ENCODE assay signal across 16 mouse cellular contexts in the genomic region with DNA sequence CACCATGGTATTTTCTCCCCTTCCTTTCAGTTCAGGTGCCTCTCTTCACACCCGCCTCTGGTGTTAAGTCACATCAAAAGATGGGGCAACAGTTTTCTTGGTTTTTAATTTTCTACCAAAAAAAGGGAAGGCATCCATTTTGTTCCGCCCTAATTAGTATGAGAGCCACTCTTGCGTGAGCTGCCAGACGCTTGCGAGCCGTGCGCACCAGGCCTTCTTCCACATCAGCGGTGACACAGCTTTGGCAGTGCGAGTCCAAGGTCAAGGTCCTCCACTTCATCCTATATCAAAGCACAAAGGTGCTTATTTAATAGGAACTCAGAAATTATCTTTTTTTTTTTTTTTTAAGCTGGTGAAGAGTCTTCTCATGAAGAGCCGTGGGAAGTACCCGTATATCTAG.
"Had no signal": no experiment of that assay in that cellular context is flagged by ENCODE, and none has a peak within 500 bp of the region (broad histone marks: within the 10 kb centered on the region; RNA-seq: fewer than 3 reads in every experiment).

No protein-coding gene starts in this region.

- DNase-seq: liver, postnatal 0 days; lung, adult 2 months; lung, postnatal 14 days; lung, postnatal 36 days; right cerebral cortex, postnatal 14 days; thymus, adult 2 months; thymus, postnatal 25 days; thymus, postnatal 4 days had no signal

- H3K27ac ChIP-seq: lung, embryonic 15.5 days; macrophage; midbrain, embryonic 13.5 days; midbrain, embryonic 15.5 days; neural tube, embryonic 12.5 days; stomach, embryonic 15.5 days; stomach, postnatal 0 days had no signal

- H3K4me1 ChIP-seq: lung, embryonic 15.5 days; megakaryocyte, embryonic 14.5 days; stomach, embryonic 15.5 days had no signal

- H3K4me3 ChIP-seq: lung, embryonic 15.5 days; megakaryocyte, embryonic 14.5 days; midbrain, embryonic 13.5 days; midbrain, embryonic 15.5 days; neural tube, embryonic 12.5 days; stomach, embryonic 15.5 days had no signal

- H3K36me3 ChIP-seq: lung, embryonic 15.5 days; midbrain, embryonic 13.5 days; midbrain, embryonic 15.5 days; neural tube, embryonic 12.5 days; stomach, embryonic 15.5 days had no signal

- H3K27me3 ChIP-seq: lung, embryonic 15.5 days; midbrain, embryonic 13.5 days; midbrain, embryonic 15.5 days; neural tube, embryonic 12.5 days; stomach, embryonic 15.5 days had no signal
